Mouse (Mus musculus) bone marrow macrophage, adult 2 months (primary cell): ENCODE measurements at regions not wholly inside any gene's neighbourhood (a gene's known extent, or its start where the extent isn't known, plus 50 kb on each side); places are given as distances from the start of the nearest gene placed in this dataset.

Source experiments
- CTCF ChIP-seq: IDR thresholded peaks from 2 replicates; pipeline ENCODE4 v1.5.1; 2012; ENCODE audit warnings: low read depth, mild to moderate bottlenecking, low read length, moderate library complexity
- POLR2A ChIP-seq: IDR thresholded peaks from 2 replicates; pipeline ENCODE4 v1.6.1; 2012; ENCODE audit warnings: mild to moderate bottlenecking, low read depth, low read length, borderline replicate concordance

- no peak for TF ChIP-seq POLR2A
- TF ChIP-seq CTCF: no peak
Measured at GRCm38 (mm10) chr3:81752955-81753354, 179.4 kb upstream of the Ctso start.
